Mouse (Mus musculus) heart, embryonic 14.5 days (tissue): ENCODE measurements at regions not wholly inside any gene's neighbourhood (a gene's known extent, or its start where the extent isn't known, plus 50 kb on each side); places are given as distances from the start of the nearest gene placed in this dataset.

Experiments used
- ATAC-seq: fragments of 200-750 bp; cut with Nextera tagmentation; 2 replicates; pipeline ENCODE4 v1.8.0; 2017; ENCODE audit warnings: low read depth, moderate TSS enrichment; ENCODE audit not compliant: insufficient number of reproducible peaks, insufficient read depth, low FRiP score
- H3K27ac ChIP-seq, 2 experiments: fragments of 200-500 bp in 1 of 2; fragments of 300-500 bp in 1 of 2; sonication (generic) in 1 of 2; replicated peaks in 1 of 2; 2 replicates each; pipeline ENCODE4 v1.5.1; 2012 to 2014; ENCODE audit warnings: low read depth in 2 of 2, low read length in 2 of 2, control low read depth in 1 of 2, mild to moderate bottlenecking in 1 of 2, mixed read lengths in 1 of 2; ENCODE audit not compliant: control insufficient read depth in 1 of 2, insufficient read depth in 1 of 2
- H3K27me3 ChIP-seq: fragments of 300-500 bp; sonication (generic); 2 replicates; pipeline ENCODE4 v1.6.1; 2014; ENCODE audit warnings: mild to moderate bottlenecking, low read length, control low read depth; ENCODE audit not compliant: control insufficient read depth, insufficient read depth
- H3K36me3 ChIP-seq: fragments of 300-500 bp; sonication (generic); 2 replicates; pipeline ENCODE4 v1.6.1; 2014; ENCODE audit warnings: mild to moderate bottlenecking, control low read depth, low read length, mixed read lengths; ENCODE audit not compliant: control insufficient read depth, insufficient read depth
- H3K4me1 ChIP-seq, 2 experiments: fragments of 200-500 bp in 1 of 2; fragments of 300-500 bp in 1 of 2; sonication (generic) in 1 of 2; 2 replicates each; pipeline ENCODE4 v1.6.1; 2012 to 2014; ENCODE audit warnings: low read length in 2 of 2, control low read depth in 1 of 2, mixed read lengths in 1 of 2; ENCODE audit not compliant: control insufficient read depth in 2 of 2, insufficient read depth in 2 of 2
- H3K4me2 ChIP-seq: fragments of 300-500 bp; sonication (generic); 2 replicates; pipeline ENCODE4 v1.6.1; 2014; ENCODE audit warnings: mild to moderate bottlenecking, low read length
- H3K4me3 ChIP-seq, 2 experiments: fragments of 200-500 bp in 1 of 2; fragments of 300-500 bp in 1 of 2; sonication (generic) in 1 of 2; 2 replicates each; pipeline ENCODE4 v1.5.1; 2012 to 2014; ENCODE audit warnings: low read length in 2 of 2, mild to moderate bottlenecking in 2 of 2, control low read depth in 1 of 2, low read depth in 1 of 2, moderate library complexity in 1 of 2; ENCODE audit not compliant: control insufficient read depth in 1 of 2, insufficient read depth in 1 of 2
- H3K9ac ChIP-seq: fragments of 300-500 bp; sonication (generic); 2 replicates; pipeline ENCODE4 v1.6.1; 2014; ENCODE audit warnings: mild to moderate bottlenecking, low read length
- H3K9me3 ChIP-seq: fragments of 300-500 bp; sonication (generic); 2 replicates; pipeline ENCODE4 v1.6.1; 2016; ENCODE audit warnings: low read length, control low read depth; ENCODE audit not compliant: control insufficient read depth
- WGBS: fragments of 180-500 bp; shearing (Covaris S2); extraction: QIAGEN DNeasy Blood & Tissue Kit; methylation state at CpG from one replicate; pipeline ENCODE4 v1.1.7; 2014; 5-methylcytosine and 5-hydroxymethylcytosine counted together

DNA sequence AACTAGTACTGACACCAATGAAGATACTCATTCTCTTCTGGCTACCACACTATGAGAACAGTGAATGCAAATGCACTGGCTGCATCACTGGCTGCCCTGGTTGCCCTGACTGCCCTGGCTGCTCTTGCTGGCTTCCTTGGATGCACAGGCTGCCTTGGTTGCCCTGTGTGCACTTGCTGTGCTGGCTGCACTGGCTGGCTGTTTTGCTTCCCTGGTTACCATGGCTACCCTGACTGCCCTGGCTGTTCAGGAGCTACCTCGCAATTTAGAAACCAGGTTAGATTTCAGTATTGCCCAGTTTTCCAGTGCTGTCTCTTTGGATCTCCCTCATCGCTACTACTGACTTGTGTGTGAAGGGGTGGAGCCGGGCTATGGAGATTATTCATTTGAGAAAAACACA, 175.7 kb downstream of the Fat4 start:
- Histone ChIP-seq H3K9ac (no peak overlapping the region), H3K4me3 (no peak overlapping the region), H3K9me3 (no peaks in the 10 kb centered on the region), H3K36me3 (no peaks in the 10 kb centered on the region), H3K27ac (no peak overlapping the region), H3K4me2 (no peak overlapping the region), H3K4me1 (no peaks in the 10 kb centered on the region), H3K27me3 (no peaks in the 10 kb centered on the region)
- WGBS = 72% methylated on average over 3 of the region's 3 CpGs
- no peak for ATAC-seq

DNA sequence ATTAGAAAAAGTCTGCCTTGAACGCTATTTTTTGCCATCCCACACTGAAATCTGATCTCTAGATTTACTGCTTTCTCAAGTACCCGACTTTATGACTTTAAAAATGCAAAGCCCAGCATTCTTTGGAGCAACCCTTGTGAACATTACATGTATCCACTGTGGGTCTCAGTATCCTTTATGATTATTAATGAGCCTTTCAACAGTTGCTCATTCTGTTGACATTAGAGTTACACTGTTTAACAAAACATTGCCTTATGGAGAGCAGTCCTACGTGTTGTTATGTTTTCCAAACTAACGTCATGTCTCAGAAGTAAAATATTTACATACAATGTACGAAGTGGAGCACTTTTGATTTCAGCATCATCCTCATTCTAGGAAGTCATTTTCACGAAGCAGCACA, 178.7 kb downstream of the Fat4 start:
- no peaks in the 10 kb centered on the region for H3K9me3 ChIP-seq
- H3K4me3 ChIP-seq = no peak overlapping the region
- H3K9ac ChIP-seq = no peak overlapping the region
- 73% methylated on average over 6 of the region's 6 CpGs for WGBS
- H3K27ac ChIP-seq = no peak overlapping the region
- H3K4me1 ChIP-seq = no peaks in the 10 kb centered on the region
- H3K4me2 ChIP-seq = no peak overlapping the region
- H3K27me3 ChIP-seq = no peaks in the 10 kb centered on the region
- no peaks in the 10 kb centered on the region for H3K36me3 ChIP-seq
- no peak for ATAC-seq

DNA sequence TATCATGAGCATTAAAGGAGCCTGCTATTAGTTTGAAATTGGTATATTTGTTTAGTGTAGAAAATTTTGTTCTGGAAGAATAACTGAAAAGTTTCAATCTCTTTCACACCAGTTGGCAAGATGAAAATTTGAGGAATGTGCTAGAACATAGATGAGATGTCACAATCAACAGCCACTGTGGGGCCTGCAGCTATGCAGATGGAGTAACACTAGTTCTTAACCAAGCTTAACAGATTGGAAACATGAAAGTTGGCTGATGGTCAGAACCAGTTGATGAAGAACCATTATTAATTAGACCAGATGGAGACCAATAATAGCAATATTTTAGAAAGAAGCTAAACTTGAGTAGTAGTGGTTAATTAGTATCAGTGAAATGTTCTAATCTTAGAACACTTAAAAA, 182.3 kb downstream of the Fat4 start:
- H3K4me3 ChIP-seq = no peak overlapping the region
- H3K9me3 ChIP-seq = no peaks in the 10 kb centered on the region
- H3K27me3 ChIP-seq = no peaks in the 10 kb centered on the region
- no peak overlapping the region for H3K4me2 ChIP-seq
- ATAC-seq = no peak
- H3K4me1 ChIP-seq = no peaks in the 10 kb centered on the region
- H3K36me3 ChIP-seq = no peaks in the 10 kb centered on the region
- no peak overlapping the region for H3K27ac ChIP-seq
- no peak overlapping the region for H3K9ac ChIP-seq

DNA sequence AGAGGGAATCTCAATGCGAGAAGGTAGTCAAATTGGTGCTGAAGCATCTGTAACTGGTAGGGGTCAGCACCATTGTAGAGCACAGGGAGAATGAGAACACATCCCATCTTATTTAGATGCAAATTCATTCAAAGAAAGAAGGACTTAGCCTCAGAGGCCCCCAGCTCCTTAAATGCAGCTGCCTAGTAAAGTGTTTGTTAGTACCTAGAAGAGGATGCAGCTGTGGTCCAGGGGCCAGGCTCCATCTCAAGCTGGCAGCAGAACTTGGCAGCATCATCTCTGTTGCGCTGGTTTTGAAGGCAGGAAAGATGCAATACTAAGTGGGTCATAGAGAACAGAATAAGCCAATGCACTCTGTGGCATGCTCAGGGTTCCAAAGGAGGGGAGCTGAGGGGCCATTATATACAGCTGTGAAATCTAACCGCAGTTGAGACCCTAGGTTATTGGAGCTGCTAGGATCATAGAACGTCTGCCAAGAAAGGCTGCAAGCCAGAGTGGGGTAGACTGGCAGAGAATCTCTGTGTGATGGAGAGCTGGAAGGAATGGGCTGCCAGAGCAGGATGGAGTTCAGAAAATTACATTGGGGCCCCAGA, 196.0 kb downstream of the Fat4 start:
- Histone ChIP-seq H3K4me3 (no peak overlapping the region), H3K9ac (no peak overlapping the region)

DNA sequence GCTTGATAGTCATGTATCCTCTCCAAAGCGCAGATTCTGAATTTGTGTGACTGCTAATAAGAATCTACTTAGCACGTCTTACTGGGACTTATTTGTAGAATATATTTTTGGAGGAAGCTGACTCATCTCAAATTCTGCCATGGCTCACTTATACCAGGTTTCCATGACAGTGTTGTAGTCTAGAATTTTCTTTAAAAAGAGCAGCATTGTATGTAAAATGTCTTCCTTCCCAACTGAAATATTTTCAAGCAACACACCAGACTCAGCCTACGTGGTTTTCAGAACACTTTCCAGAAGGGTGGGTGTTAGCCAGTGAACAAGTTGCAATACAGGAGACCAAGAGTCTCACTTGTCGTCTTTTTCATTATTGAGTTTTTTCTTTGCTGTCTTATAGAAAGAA, 202.2 kb downstream of the Fat4 start:
- H3K27me3 ChIP-seq = no peaks in the 10 kb centered on the region
- H3K4me3 ChIP-seq = no peak overlapping the region
- no peaks in the 10 kb centered on the region for H3K9me3 ChIP-seq
- H3K9ac ChIP-seq = no peak overlapping the region
- no peak overlapping the region for H3K27ac ChIP-seq
- no peak overlapping the region for H3K4me2 ChIP-seq
- no peak for ATAC-seq
- 73% methylated on average over 4 of the region's 4 CpGs for WGBS
- H3K4me1 ChIP-seq = no peaks in the 10 kb centered on the region
- no peaks in the 10 kb centered on the region for H3K36me3 ChIP-seq

More for the DNA sequence above, 196.0 kb downstream of the Fat4 start:
- Histone ChIP-seq H3K36me3 (no peaks in the 10 kb centered on the region), H3K4me2 (no peak overlapping the region), H3K4me1 (no peaks in the 10 kb centered on the region), H3K9me3 (no peaks in the 10 kb centered on the region), H3K27me3 (no peaks in the 10 kb centered on the region), H3K27ac (no peak overlapping the region)
- no peak for ATAC-seq
- WGBS = 70% methylated on average over 4 of the region's 4 CpGs

GRCm38 (mm10) chr3:39102324-39102723, 215.6 kb downstream of the Fat4 start:
- WGBS = 74% methylated on average over 3 of the region's 3 CpGs

DNA sequence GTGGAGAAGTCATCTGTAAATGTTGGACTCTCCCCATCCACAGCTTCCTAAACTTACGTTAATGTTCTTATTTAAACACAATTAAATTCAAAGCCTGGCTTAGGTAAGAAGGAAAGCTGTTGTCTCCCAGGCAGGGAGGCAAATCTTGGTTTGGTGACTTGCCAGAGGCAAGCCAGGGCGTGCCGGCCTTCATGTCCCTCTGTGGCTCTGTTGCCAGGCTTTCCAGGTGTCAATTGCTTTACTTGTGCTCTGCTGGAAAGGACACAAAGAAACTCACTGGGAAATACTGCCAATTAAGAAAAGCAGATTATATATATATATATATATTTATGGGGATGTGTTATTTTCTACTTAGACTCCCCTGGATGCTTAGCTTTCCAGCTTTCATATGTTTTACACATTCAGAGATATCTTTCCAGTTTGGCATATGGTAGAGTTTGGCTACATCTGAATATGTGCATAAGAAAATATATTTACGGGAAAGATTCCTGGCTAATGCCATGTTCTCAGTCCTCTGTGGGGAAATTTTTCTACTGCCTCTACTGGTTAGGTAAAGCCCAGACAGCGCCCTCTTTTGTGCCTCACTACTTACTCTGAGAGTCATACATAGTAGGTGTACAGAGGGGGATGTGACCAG, 223.1 kb downstream of the Fat4 start:
- no peaks in the 10 kb centered on the region for H3K27me3 ChIP-seq
- H3K9ac ChIP-seq = no peak overlapping the region
- H3K4me3 ChIP-seq = no peak overlapping the region
- H3K9me3 ChIP-seq = no peaks in the 10 kb centered on the region
- H3K4me1 ChIP-seq = no peaks in the 10 kb centered on the region
- no peak overlapping the region for H3K27ac ChIP-seq
- 85% methylated on average over 5 of the region's 5 CpGs for WGBS
- no peak overlapping the region for H3K4me2 ChIP-seq
- no peak for ATAC-seq
- no peaks in the 10 kb centered on the region for H3K36me3 ChIP-seq

More at GRCm38 (mm10) chr3:39102324-39102723, 215.6 kb downstream of the Fat4 start:
- H3K27me3 ChIP-seq = no peaks in the 10 kb centered on the region
- H3K36me3 ChIP-seq = no peaks in the 10 kb centered on the region
- no peak for ATAC-seq
- H3K27ac ChIP-seq = no peak overlapping the region
- H3K4me2 ChIP-seq = no peak overlapping the region
- H3K4me3 ChIP-seq = no peak overlapping the region
- no peaks in the 10 kb centered on the region for H3K9me3 ChIP-seq
- H3K9ac ChIP-seq = no peak overlapping the region
- H3K4me1 ChIP-seq = no peaks in the 10 kb centered on the region

- no peak for ATAC-seq
- no peaks in the 10 kb centered on the region for H3K36me3 ChIP-seq
- no peak overlapping the region for H3K4me2 ChIP-seq
- no peak overlapping the region for H3K4me3 ChIP-seq
- H3K27me3 ChIP-seq = no peaks in the 10 kb centered on the region
- H3K9ac ChIP-seq = no peak overlapping the region
- 0 out of 2 replicates have a peak, but pooled peaks cover 3% of the 10 kb centered on the region for H3K9me3 ChIP-seq
- H3K4me1 ChIP-seq = no peaks in the 10 kb centered on the region
- no peak overlapping the region for H3K27ac ChIP-seq
- WGBS = 68% methylated on average over 3 of the region's 3 CpGs
Observed at GRCm38 (mm10) chr3:39114056-39114455, 227.3 kb downstream of the Fat4 start.
